Mouse (Mus musculus) hindbrain, postnatal 0 days (tissue): ENCODE measurements around the gene Raet1e. TPM values are rescaled to one million over a fixed set of nuclear protein-coding genes. Genes with fewer than 3 reads are reported as not detected.
"Not testable (repeated sequence)": the region's sequence is repeated elsewhere in the genome, so short reads cannot be mapped to it uniquely, and the experiment has no call there.

Source experiments
- ATAC-seq: fragments of 200-750 bp; cut with Nextera tagmentation; 2 replicates; pipeline ENCODE4 v1.8.0; 2017; ENCODE audit warnings: mild to moderate bottlenecking, moderate TSS enrichment, moderate library complexity
- DNase-seq: peaks from one replicate; pipeline ENCODE4 v3.0.0-alpha.2; 2015; ENCODE audit warnings: low spot score
- H3K27ac ChIP-seq: fragments of 300-500 bp; sonication (generic); 2 replicates; pipeline ENCODE4 v1.5.1; 2014; ENCODE audit warnings: mild to moderate bottlenecking
- H3K27me3 ChIP-seq: fragments of 300-500 bp; sonication (generic); 2 replicates; pipeline ENCODE4 v1.6.1; 2014; ENCODE audit warnings: low read length, mixed read lengths; ENCODE audit not compliant: insufficient read depth
- H3K36me3 ChIP-seq: fragments of 300-500 bp; sonication (generic); 2 replicates; pipeline ENCODE4 v1.6.1; 2014; ENCODE audit warnings: low read length, mixed read lengths; ENCODE audit not compliant: insufficient read depth
- H3K4me1 ChIP-seq: fragments of 300-500 bp; sonication (generic); 2 replicates; pipeline ENCODE4 v1.6.1; 2014; ENCODE audit warnings: antibody characterized with exemption, low read length, mixed read lengths; ENCODE audit not compliant: insufficient read depth
- H3K4me2 ChIP-seq: fragments of 300-500 bp; sonication (generic); 2 replicates; pipeline ENCODE4 v1.6.1; 2014; ENCODE audit warnings: low read depth, mild to moderate bottlenecking, low read length, moderate library complexity, mixed read lengths
- H3K4me3 ChIP-seq: fragments of 300-500 bp; sonication (generic); 2 replicates; pipeline ENCODE4 v1.5.1; 2014; ENCODE audit warnings: low read length
- H3K9ac ChIP-seq: fragments of 300-500 bp; sonication (generic); replicated peaks from 2 replicates; pipeline ENCODE4 v1.6.1; 2014; ENCODE audit warnings: mild to moderate bottlenecking, low read length, moderate library complexity, mixed read lengths
- H3K9me3 ChIP-seq: fragments of 300-500 bp; sonication (generic); 2 replicates; pipeline ENCODE4 v1.6.1; 2016; ENCODE audit warnings: low read length, mixed read lengths
- CTCF ChIP-seq: IDR thresholded peaks from 2 replicates; pipeline ENCODE4 v1.5.1; 2016; ENCODE audit warnings: antibody characterized with exemption, control low read depth, low read depth
- WGBS: fragments of 180-500 bp; shearing (Covaris S2); extraction: QIAGEN DNeasy Blood & Tissue Kit; methylation state at CpG from one replicate; pipeline ENCODE4 v1.1.7; 2014; 5-methylcytosine and 5-hydroxymethylcytosine counted together
- polyA plus RNA-seq: library from polyadenylated mRNA; unstranded; fragments of >200 nt; fragmentation: Nextera tagmentation; extraction: Ambion mirVana; gene quantifications from 2 replicates; pipeline ENCODE4 v1.2.1, GENCODE M21; 2015
- total RNA-seq: library from RNA; depleted of rRNA; stranded (reverse); fragments of >200 nt; gene quantifications from 2 replicates; pipeline ENCODE4 v1.2.3, GENCODE M21; 2014; rRNA removed

Gene Raet1e
- total RNA-seq (0.26 TPM in 1 of 2 replicates, not detected in the other), polyA plus RNA-seq (0.28 and 0.48 TPM in 2 replicates)

- H3K27me3 ChIP-seq = peaks cover 56% of the 10 kb centered on the region
- peak within 1 kb of the TSS; percentile 46; the same call in 1 of the 2 replicates for H3K4me2 ChIP-seq
- H3K36me3 ChIP-seq, H3K9me3 ChIP-seq, H3K27ac ChIP-seq, H3K4me1 ChIP-seq, H3K9ac ChIP-seq: not testable (repeated sequence)
- DNase-seq (peak; percentile 55), ATAC-seq (peak; percentile 78)
- WGBS = under 1% methylated on average over 47 of the region's 48 CpGs
- H3K4me3 ChIP-seq = peak within 1 kb of the TSS; percentile 25
Observed at GRCm38 (mm10) chr10:22158310-22158999, at the start of gene Raet1e, which contains the start of gene H60b. TSS of gene Raet1e (plus strand) at chr10:22158569. TSS of gene H60b (plus strand) at chr10:22158586.

GRCm38 (mm10) chr10:22140665-22141280 lies 17.6 kb upstream of the Raet1e start:
- under 1% methylated on average over 19 of the region's 19 CpGs for WGBS
- no peaks in the 10 kb centered on the region for H3K36me3 ChIP-seq
- H3K4me2 ChIP-seq = peak overlapping the region; percentile 71
- H3K9me3 ChIP-seq = no peaks in the 10 kb centered on the region
- H3K4me3 ChIP-seq = peak overlapping the region; percentile 40
- H3K27ac ChIP-seq = no peak overlapping the region
- H3K27me3 ChIP-seq = no peaks in the 10 kb centered on the region
- H3K4me1 ChIP-seq = no peaks in the 10 kb centered on the region
- peak overlapping the region; percentile 35; the same call in 1 of the 2 replicates for H3K9ac ChIP-seq
- DNase-seq = peak; percentile 81
- peak; percentile 82 for TF ChIP-seq CTCF
- ATAC-seq = peak; percentile 80

- DNase-seq = peak; percentile 67
Observed at GRCm38 (mm10) chr10:22142194-22142593, 16.2 kb upstream of the Raet1e start.

GRCm38 (mm10) chr10:22142926-22143325 lies 15.4 kb upstream of the Raet1e start:
- H3K27me3 ChIP-seq = no peaks in the 10 kb centered on the region
- no peak overlapping the region for H3K9ac ChIP-seq
- 84% methylated on average over 5 of the region's 5 CpGs for WGBS
- H3K4me2 ChIP-seq = no peak overlapping the region
- H3K4me3 ChIP-seq = no peak overlapping the region
- no peaks in the 10 kb centered on the region for H3K9me3 ChIP-seq
- H3K36me3 ChIP-seq = no peaks in the 10 kb centered on the region
- ATAC-seq = no peak
- H3K4me1 ChIP-seq = no peaks in the 10 kb centered on the region
- DNase-seq = no peak
- TF ChIP-seq CTCF = no peak
- no peak overlapping the region for H3K27ac ChIP-seq

More at GRCm38 (mm10) chr10:22142194-22142593, 16.2 kb upstream of the Raet1e start:
- not testable (repeated sequence) for H3K4me3 ChIP-seq, H3K36me3 ChIP-seq, ATAC-seq, H3K27me3 ChIP-seq, H3K4me1 ChIP-seq, H3K9me3 ChIP-seq, H3K9ac ChIP-seq, H3K27ac ChIP-seq, H3K4me2 ChIP-seq
- 87% methylated on average over 1 of the region's 1 CpGs for WGBS

- H3K9me3 ChIP-seq = no peaks in the 10 kb centered on the region
- H3K36me3 ChIP-seq = no peaks in the 10 kb centered on the region
- peak; percentile 62 for TF ChIP-seq CTCF
- H3K4me1 ChIP-seq = no peaks in the 10 kb centered on the region
- WGBS = 1% methylated on average over 40 of the region's 50 CpGs
- peak overlapping the region; percentile 52 for H3K4me3 ChIP-seq
- DNase-seq = peak; percentile 65
- peak overlapping the region; percentile 85 for H3K4me2 ChIP-seq
- peak overlapping the region; percentile 44; the same call in 1 of the 2 replicates for H3K9ac ChIP-seq
- peak; percentile 79 for ATAC-seq
- H3K27me3 ChIP-seq = peaks cover 15% of the 10 kb centered on the region
- no peak overlapping the region for H3K27ac ChIP-seq
Observed at GRCm38 (mm10) chr10:22148441-22149072, 9.8 kb upstream of the Raet1e start.

- peak within 1 kb of the TSS; percentile 52 for H3K4me3 ChIP-seq
- H3K9ac ChIP-seq = peak within 1 kb of the TSS; percentile 44; the same call in 1 of the 2 replicates
- ATAC-seq (0 out of 2 replicates have a peak, but pooled peaks have one; percentile 27), DNase-seq (no peak)
- peaks cover 15% of the 10 kb centered on the region for H3K27me3 ChIP-seq
- under 1% methylated on average over 36 of the region's 37 CpGs for WGBS
- no peaks in the 10 kb centered on the region for H3K36me3 ChIP-seq
- no peak for TF ChIP-seq CTCF
- peak within 1 kb of the TSS; percentile 85 for H3K4me2 ChIP-seq
- no peaks in the 10 kb centered on the region for H3K4me1 ChIP-seq
- H3K9me3 ChIP-seq = no peaks in the 10 kb centered on the region
- no peak within 1 kb of the TSS for H3K27ac ChIP-seq
Observed at GRCm38 (mm10) chr10:22149073-22149690, 9.2 kb upstream of the Raet1e start, which contains the start of gene E030030I06Rik. TSS of gene E030030I06Rik (minus strand) at chr10:22149270.
